8 mouse cellular contexts compared by ENCODE assay signal in the genomic region with DNA sequence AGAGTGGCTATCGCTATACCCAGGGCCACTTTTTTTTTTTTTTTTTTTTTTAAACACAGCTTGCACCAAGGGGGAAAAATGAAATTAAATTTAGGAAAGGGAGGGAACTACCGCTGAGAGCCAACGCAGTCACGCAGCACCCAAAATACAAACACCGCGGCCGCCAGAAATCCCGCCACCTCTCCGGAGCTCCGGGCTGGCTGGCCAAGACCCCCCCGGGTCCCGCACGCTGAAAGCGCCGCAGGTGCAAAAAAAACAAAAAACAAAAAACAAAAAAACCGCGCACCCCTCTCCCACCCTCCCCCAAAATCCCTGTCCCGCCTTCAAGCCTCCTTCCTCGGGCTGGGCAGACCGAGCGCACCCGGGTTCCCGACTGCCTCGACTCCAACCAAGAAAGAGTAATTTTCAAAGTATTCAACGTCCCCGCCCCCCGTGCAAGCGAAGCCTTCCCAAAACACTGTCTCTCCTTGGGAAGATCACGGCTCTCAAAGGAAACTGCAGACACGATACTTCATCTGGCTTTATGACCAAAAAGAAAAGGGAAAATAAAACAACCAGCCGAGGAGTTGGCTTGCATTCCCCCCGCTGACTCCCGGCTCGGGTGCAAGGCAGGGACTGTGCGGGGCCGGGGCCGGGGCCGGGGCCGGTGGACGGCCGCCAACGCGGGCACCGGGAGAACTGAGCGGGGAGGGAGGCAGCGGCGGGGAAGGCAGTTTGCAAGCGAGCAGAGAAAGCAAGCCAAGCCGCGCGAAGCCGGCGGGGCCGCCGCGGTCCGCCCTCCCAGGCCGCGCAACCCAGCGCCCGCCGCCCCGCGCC. TPM values are rescaled to one million over a fixed set of nuclear protein-coding genes. Genes with fewer than 3 reads are reported as not detected.
DNase-seq lines count a peak whose midpoint lies in the region; ATAC-seq lines count a peak whose summit lies in the region.

No protein-coding gene starts in this region.

- peak overlapping the region; percentile 99 for H3K27ac ChIP-seq in heart, embryonic 14.5 days (replicated peaks in 1 of 2; ENCODE audit: control insufficient read depth in 1 of 2, insufficient read depth in 1 of 2, low read depth in 2 of 2, low read length in 2 of 2)
- peak overlapping the region; percentile 97 for H3K27ac ChIP-seq in midbrain, embryonic 12.5 days (replicated peaks)
- peak overlapping the region; percentile 99 for H3K27ac ChIP-seq in stomach, embryonic 15.5 days

- under 1% methylated on average over 61 of the region's 64 CpGs for WGBS in heart, embryonic 14.5 days
- under 1% methylated on average over 59 of the region's 64 CpGs for WGBS in midbrain, embryonic 12.5 days
- WGBS in stomach, embryonic 15.5 days: under 1% methylated on average over 61 of the region's 64 CpGs

- H3K27me3 ChIP-seq in heart, embryonic 14.5 days (ENCODE audit: control insufficient read depth, insufficient read depth, low read length): no peaks in the 10 kb centered on the region
- peaks cover 41% of the 10 kb centered on the region for H3K27me3 ChIP-seq in midbrain, embryonic 12.5 days
- no peaks in the 10 kb centered on the region for H3K27me3 ChIP-seq in stomach, embryonic 15.5 days (replicated peaks)

- H3K9me3 ChIP-seq in heart, embryonic 14.5 days (ENCODE audit: control insufficient read depth, low read length): no peaks in the 10 kb centered on the region
- H3K9me3 ChIP-seq in midbrain, embryonic 12.5 days: no peaks in the 10 kb centered on the region
- no peaks in the 10 kb centered on the region for H3K9me3 ChIP-seq in stomach, embryonic 15.5 days

- peaks cover 7 to 38% of the 10 kb centered on the region in 2 experiments for H3K4me1 ChIP-seq in heart, embryonic 14.5 days (ENCODE audit: control insufficient read depth in 2 of 2, insufficient read depth in 2 of 2, low read length in 2 of 2)
- H3K4me1 ChIP-seq in midbrain, embryonic 12.5 days: peaks cover 52% of the 10 kb centered on the region
- H3K4me1 ChIP-seq in stomach, embryonic 15.5 days: peaks cover 15% of the 10 kb centered on the region

- H3K4me2 ChIP-seq in heart, embryonic 14.5 days (ENCODE audit: low read length): peak overlapping the region; percentile 99
- H3K4me2 ChIP-seq in midbrain, embryonic 12.5 days (replicated peaks): peak overlapping the region; percentile 98
- H3K4me2 ChIP-seq in stomach, embryonic 15.5 days: peak overlapping the region; percentile 75

- no peaks in the 10 kb centered on the region for H3K36me3 ChIP-seq in heart, embryonic 14.5 days (ENCODE audit: control insufficient read depth, insufficient read depth, low read length)
- no peaks in the 10 kb centered on the region for H3K36me3 ChIP-seq in midbrain, embryonic 12.5 days
- no peaks in the 10 kb centered on the region for H3K36me3 ChIP-seq in stomach, embryonic 15.5 days

- H3K9ac ChIP-seq in heart, embryonic 14.5 days (ENCODE audit: low read length): peak overlapping the region; percentile 95
- peak overlapping the region; percentile 77 for H3K9ac ChIP-seq in midbrain, embryonic 12.5 days (replicated peaks)
- peak overlapping the region; percentile 67 for H3K9ac ChIP-seq in stomach, embryonic 15.5 days

- ATAC-seq in heart, embryonic 14.5 days (ENCODE audit: insufficient number of reproducible peaks, insufficient read depth, low FRiP score, low read depth): no peak
- peak; percentile 25 for ATAC-seq in midbrain, embryonic 12.5 days (ENCODE audit: low FRiP score, low read depth)
- ATAC-seq in stomach, embryonic 15.5 days (ENCODE audit: insufficient read depth, low FRiP score, low read depth): no peak

- peak; percentile 54 for DNase-seq in urinary bladder, postnatal 14 days (ENCODE audit: low spot score)
- no peak for DNase-seq in urinary bladder, postnatal 36 days (ENCODE audit: low spot score in 2 of 2)
- peak; percentile 82 to 83 for DNase-seq in cerebellum, postnatal 25 days
- peak; percentile 61 for DNase-seq in kidney, postnatal 14 days
- DNase-seq in layer of hippocampus, adult 9-10 months (ENCODE audit: low spot score): no peak

- peak overlapping the region; percentile 83 to 87 for H3K4me3 ChIP-seq in heart, embryonic 14.5 days (ENCODE audit: control insufficient read depth in 1 of 2, insufficient read depth in 1 of 2, low read depth in 1 of 2, low read length in 2 of 2)
- peak overlapping the region; percentile 68 for H3K4me3 ChIP-seq in midbrain, embryonic 12.5 days
- H3K4me3 ChIP-seq in stomach, embryonic 15.5 days (replicated peaks): peak overlapping the region; percentile 69

RNA-seq across cellular contexts. Expression of gene Gm37419, which starts 0.7 kb away (rescaled TPM):
- not detected in 2 replicates for polyA plus RNA-seq in heart, embryonic 14.5 days (2014; fragmentation: Nextera tagmentation; extraction: Ambion mirVana)
- polyA plus RNA-seq in midbrain, embryonic 12.5 days (2016; fragmentation: Nextera tagmentation; extraction: Ambion mirVana): not detected in 2 replicates
- not detected in 2 replicates for polyA plus RNA-seq in stomach, embryonic 15.5 days (2015; fragmentation: Nextera tagmentation; extraction: Ambion mirVana)

RNA-seq across cellular contexts. Expression of gene Bcl6, which starts 1.1 kb away (rescaled TPM):
- polyA plus RNA-seq in heart, embryonic 14.5 days (2014; fragmentation: Nextera tagmentation; extraction: Ambion mirVana): 0.27 and 0.49 TPM in 2 replicates
- polyA plus RNA-seq in midbrain, embryonic 12.5 days (2016; fragmentation: Nextera tagmentation; extraction: Ambion mirVana): 0.15 and 0.25 TPM in 2 replicates
- 1.3 and 1.4 TPM in 2 replicates for polyA plus RNA-seq in stomach, embryonic 15.5 days (2015; fragmentation: Nextera tagmentation; extraction: Ambion mirVana)

RNA-seq across cellular contexts. Expression of gene Rtp2, which starts 55.4 kb away (rescaled TPM):
- not detected in 2 replicates for polyA plus RNA-seq in heart, embryonic 14.5 days (2014; fragmentation: Nextera tagmentation; extraction: Ambion mirVana)
- not detected in 2 replicates for polyA plus RNA-seq in midbrain, embryonic 12.5 days (2016; fragmentation: Nextera tagmentation; extraction: Ambion mirVana)
- not detected in 2 replicates for polyA plus RNA-seq in stomach, embryonic 15.5 days (2015; fragmentation: Nextera tagmentation; extraction: Ambion mirVana)

Comparison
In these comparisons a context has a peak if more than half of its experiments do, and no peak if none do; other contexts are left out.
1. DNase-seq: peak in urinary bladder, postnatal 14 days (single experiment), cerebellum, postnatal 25 days (2 of 2) and kidney, postnatal 14 days (single experiment); none in urinary bladder, postnatal 36 days (0 of 2) and layer of hippocampus, adult 9-10 months (single experiment).
2. Peak in every context shown above with its lines, with median percentiles within 50 percentile points of each other: H3K27ac ChIP-seq, H3K4me2 ChIP-seq, H3K4me3 ChIP-seq and H3K9ac ChIP-seq.